Mouse (Mus musculus): Measurements from ENCODE around the gene Ggcx. TPM values are rescaled to one million over a fixed set of nuclear protein-coding genes. Genes with fewer than 3 reads are reported as not detected.

The Ggcx gene
- polyA plus RNA-seq, 1 experiment from 2014 or later: 15.7 TPM

DNA sequence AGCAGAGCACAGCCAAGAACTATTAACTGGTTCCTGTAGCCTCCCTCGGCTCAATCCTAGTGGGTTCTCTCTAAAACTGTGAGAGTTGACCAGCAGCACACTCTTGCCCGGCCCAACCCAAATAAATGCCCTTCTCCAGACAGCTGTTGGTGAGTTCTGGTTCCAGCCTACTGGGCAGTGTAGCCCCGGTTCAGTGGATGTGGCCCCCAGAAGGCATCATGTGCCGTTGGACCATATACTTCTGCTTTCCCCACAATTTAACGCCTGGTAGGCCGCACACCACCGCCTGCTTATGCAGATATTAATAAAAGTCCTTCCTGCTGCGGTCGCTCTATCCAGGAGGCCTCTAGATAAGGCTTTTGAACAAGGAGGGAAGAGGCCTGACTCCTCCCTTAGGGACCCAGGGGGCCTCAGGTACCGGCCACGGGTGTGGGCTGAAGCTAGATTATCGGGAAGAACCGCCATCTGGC, 24.6 kb upstream of the Ggcx start:
- H3K4me2 ChIP-seq (ENCODE audit: low read depth, low read length): peak overlapping the region; percentile 75
- ATAC-seq (replicated peaks; ENCODE audit: insufficient number of reproducible peaks, low FRiP score, low TSS enrichment, low read depth): no peak

DNA sequence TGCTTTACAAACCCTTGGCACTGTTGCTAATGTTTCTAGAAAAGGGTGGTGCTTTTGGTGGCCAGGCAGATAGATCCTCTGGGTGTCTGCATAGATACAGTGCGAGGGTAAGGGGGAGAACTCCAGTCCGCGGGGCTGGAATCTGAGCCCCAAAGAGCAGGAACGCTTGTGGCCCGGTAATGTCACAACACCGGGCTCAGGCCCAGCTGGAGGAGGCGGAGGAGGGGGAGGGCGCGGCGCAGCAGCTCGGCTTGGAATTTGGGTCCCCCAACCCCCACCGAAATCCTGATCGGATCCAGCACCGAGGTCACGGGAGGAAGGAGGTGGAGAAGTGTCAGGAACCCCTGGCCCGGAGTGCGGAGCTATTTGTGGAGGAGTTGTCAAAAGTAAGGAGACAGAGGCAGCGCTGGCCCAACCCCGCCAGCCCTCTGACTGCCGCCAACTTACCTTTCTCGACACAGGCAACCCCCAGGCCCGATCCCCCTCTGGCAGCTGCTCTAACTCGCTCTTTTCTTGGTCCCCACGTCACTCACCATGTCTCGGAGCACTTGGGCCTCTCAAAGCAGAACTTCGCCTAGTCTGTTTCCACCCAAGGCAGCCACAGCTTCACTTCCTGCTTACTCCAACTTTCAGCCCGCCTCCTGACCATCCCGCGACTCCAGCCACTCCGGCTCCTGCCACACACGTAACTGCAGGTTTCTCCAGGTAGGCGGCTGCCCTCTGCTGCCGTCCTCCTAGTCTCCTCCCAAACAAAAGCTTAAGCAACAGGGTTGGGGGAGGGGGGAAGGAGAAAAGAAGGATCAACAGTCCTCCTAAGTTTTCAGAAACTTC, 24.0 kb upstream of the Ggcx start, which contains the start of gene Vamp8:
Vamp8 (minus strand) TSS at position 763 of the 831 bp plus-strand sequence.
- H3K36me3 ChIP-seq (replicated peaks; ENCODE audit: control insufficient read depth, insufficient read depth, low read depth, low read length): no peaks in the 10 kb centered on the region
- no peaks in the 10 kb centered on the region for H3K9me3 ChIP-seq (replicated peaks; ENCODE audit: control insufficient read depth, low read length)
- H3K9ac ChIP-seq (replicated peaks; ENCODE audit: low read length): peak within 1 kb of the TSS; percentile 72
- H3K27ac ChIP-seq (replicated peaks; ENCODE audit: low read depth, low read length): peak within 1 kb of the TSS; percentile 66
- peak within 1 kb of the TSS; percentile 75 for H3K4me2 ChIP-seq (ENCODE audit: low read depth, low read length)
- H3K4me3 ChIP-seq (ENCODE audit: low read depth, low read length): peak within 1 kb of the TSS; percentile 51
- WGBS: 1% methylated on average over 33 of the region's 33 CpGs
- DNase-seq (ENCODE audit: low spot score) (peak; percentile 59), ATAC-seq (replicated peaks; ENCODE audit: insufficient number of reproducible peaks, low FRiP score, low TSS enrichment, low read depth) (peak; percentile 68)
- H3K27me3 ChIP-seq (ENCODE audit: control insufficient read depth, insufficient read depth, low read length): no peaks in the 10 kb centered on the region
- no peaks in the 10 kb centered on the region for H3K4me1 ChIP-seq (ENCODE audit: control insufficient read depth, insufficient read depth, low read length)

More for the DNA sequence above, 24.6 kb upstream of the Ggcx start:
- Histone ChIP-seq H3K9ac (replicated peaks; ENCODE audit: low read length) (peak overlapping the region; percentile 72), H3K4me1 (ENCODE audit: control insufficient read depth, insufficient read depth, low read length) (no peaks in the 10 kb centered on the region), H3K36me3 (replicated peaks; ENCODE audit: control insufficient read depth, insufficient read depth, low read depth, low read length) (no peaks in the 10 kb centered on the region), H3K9me3 (replicated peaks; ENCODE audit: control insufficient read depth, low read length) (no peaks in the 10 kb centered on the region), H3K4me3 (ENCODE audit: low read depth, low read length) (peak overlapping the region; percentile 51), H3K27ac (replicated peaks; ENCODE audit: low read depth, low read length) (peak overlapping the region; percentile 66; the same call in 1 of the 2 replicates), H3K27me3 (ENCODE audit: control insufficient read depth, insufficient read depth, low read length) (no peaks in the 10 kb centered on the region)
- DNase-seq (ENCODE audit: low spot score): no peak
- WGBS: 27% methylated on average over 13 of the region's 13 CpGs

DNA sequence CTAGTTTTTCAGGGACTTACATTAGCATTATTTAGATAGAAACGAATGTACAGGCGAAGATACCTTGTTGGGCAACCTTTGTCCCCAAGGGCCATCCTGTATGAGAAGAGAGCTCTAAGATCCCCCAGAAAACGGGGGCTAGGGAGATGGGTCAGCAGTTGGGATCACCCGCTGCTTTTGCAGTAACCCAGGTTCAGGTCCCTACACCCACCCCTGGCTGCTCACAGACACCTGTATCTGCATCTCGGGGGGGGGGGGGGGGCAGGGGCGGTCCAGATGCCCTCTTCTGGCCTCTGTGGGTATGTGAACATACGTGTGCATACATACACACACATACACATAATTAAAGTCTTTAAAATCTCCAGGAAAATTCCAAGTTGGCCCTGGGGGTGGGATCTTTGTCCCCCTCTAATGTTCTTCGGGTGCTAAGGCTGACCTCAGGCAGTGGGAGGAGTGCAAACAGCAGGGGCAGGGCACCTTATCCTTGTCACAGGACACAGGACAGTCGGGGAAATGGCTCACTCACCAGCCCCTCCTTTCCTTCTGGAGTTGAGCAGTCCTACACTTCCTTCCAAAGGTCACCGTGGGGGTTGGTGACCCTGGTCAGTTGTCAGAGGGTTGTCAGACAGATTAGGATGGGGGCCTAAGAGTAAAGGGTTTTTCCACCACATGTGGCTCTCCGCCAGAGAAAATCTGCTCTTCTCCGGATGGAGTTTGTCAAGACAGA, 23.1 kb upstream of the Ggcx start:
- peak overlapping the region; percentile 51; the same call in 1 of the 2 replicates for H3K4me3 ChIP-seq (ENCODE audit: low read depth, low read length)
- DNase-seq (ENCODE audit: low spot score) (peak; percentile 18), ATAC-seq (replicated peaks; ENCODE audit: insufficient number of reproducible peaks, low FRiP score, low TSS enrichment, low read depth) (peak; percentile 42; the same call in 1 of the 2 replicates)
- 15% methylated on average over 11 of the region's 12 CpGs for WGBS
- peak overlapping the region; percentile 72 for H3K9ac ChIP-seq (replicated peaks; ENCODE audit: low read length)
- H3K9me3 ChIP-seq (replicated peaks; ENCODE audit: control insufficient read depth, low read length): no peaks in the 10 kb centered on the region
- H3K27me3 ChIP-seq (ENCODE audit: control insufficient read depth, insufficient read depth, low read length): no peaks in the 10 kb centered on the region
- no peaks in the 10 kb centered on the region for H3K4me1 ChIP-seq (ENCODE audit: control insufficient read depth, insufficient read depth, low read length)
- H3K4me2 ChIP-seq (ENCODE audit: low read depth, low read length): peak overlapping the region; percentile 75; the same call in 1 of the 2 replicates
- H3K36me3 ChIP-seq (replicated peaks; ENCODE audit: control insufficient read depth, insufficient read depth, low read depth, low read length): no peaks in the 10 kb centered on the region
- no peak overlapping the region for H3K27ac ChIP-seq (replicated peaks; ENCODE audit: low read depth, low read length)

DNA sequence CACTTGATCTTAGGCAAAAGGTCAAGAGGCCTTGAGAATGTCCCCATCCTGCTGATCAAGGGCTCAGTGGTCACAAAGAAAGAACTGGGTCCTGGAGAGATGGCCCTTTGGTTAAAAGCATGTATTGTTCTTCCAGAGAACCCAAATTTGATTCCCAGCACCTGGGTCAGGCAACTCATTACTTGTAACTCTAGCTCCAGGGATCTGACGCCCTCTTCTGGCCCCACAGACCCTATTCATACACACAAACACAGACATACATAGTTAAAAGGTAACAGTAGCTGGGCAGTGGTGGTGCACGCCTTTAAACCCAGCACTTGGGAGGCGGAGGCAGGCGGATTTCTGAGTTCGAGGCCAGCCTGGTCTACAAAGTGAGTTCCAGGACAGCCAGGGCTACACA, 21.8 kb upstream of the Ggcx start:
- Histone ChIP-seq H3K9me3 (replicated peaks; ENCODE audit: control insufficient read depth, low read length) (no peaks in the 10 kb centered on the region), H3K4me1 (ENCODE audit: control insufficient read depth, insufficient read depth, low read length) (no peaks in the 10 kb centered on the region), H3K4me2 (ENCODE audit: low read depth, low read length) (no peak overlapping the region), H3K9ac (replicated peaks; ENCODE audit: low read length) (no peak overlapping the region), H3K36me3 (replicated peaks; ENCODE audit: control insufficient read depth, insufficient read depth, low read depth, low read length) (no peaks in the 10 kb centered on the region), H3K4me3 (ENCODE audit: low read depth, low read length) (no peak overlapping the region), H3K27me3 (ENCODE audit: control insufficient read depth, insufficient read depth, low read length) (no peaks in the 10 kb centered on the region), H3K27ac (replicated peaks; ENCODE audit: low read depth, low read length) (no peak overlapping the region)
- ATAC-seq (replicated peaks; ENCODE audit: insufficient number of reproducible peaks, low FRiP score, low TSS enrichment, low read depth) (no peak), DNase-seq (ENCODE audit: low spot score) (no peak)
- WGBS: 79% methylated on average over 5 of the region's 5 CpGs

GRCm38 (mm10) chr6:72396837-72397251, 17.3 kb upstream of the Ggcx start:
- Histone ChIP-seq H3K36me3 (replicated peaks; ENCODE audit: control insufficient read depth, insufficient read depth, low read depth, low read length) (no peaks in the 10 kb centered on the region), H3K4me3 (ENCODE audit: low read depth, low read length) (no peak overlapping the region), H3K4me2 (ENCODE audit: low read depth, low read length) (no peak overlapping the region), H3K9me3 (replicated peaks; ENCODE audit: control insufficient read depth, low read length) (no peaks in the 10 kb centered on the region), H3K9ac (replicated peaks; ENCODE audit: low read length) (no peak overlapping the region), H3K27ac (replicated peaks; ENCODE audit: low read depth, low read length) (no peak overlapping the region), H3K27me3 (ENCODE audit: control insufficient read depth, insufficient read depth, low read length) (no peaks in the 10 kb centered on the region), H3K4me1 (ENCODE audit: control insufficient read depth, insufficient read depth, low read length) (no peaks in the 10 kb centered on the region)
- no peak for ATAC-seq (replicated peaks; ENCODE audit: insufficient number of reproducible peaks, low FRiP score, low TSS enrichment, low read depth)
- DNase-seq (ENCODE audit: low spot score): no peak
- WGBS: 79% methylated on average over 10 of the region's 10 CpGs

GRCm38 (mm10) chr6:72399967-72400366, 14.1 kb upstream of the Ggcx start:
- Histone ChIP-seq H3K4me3 (ENCODE audit: low read depth, low read length) (no peak overlapping the region), H3K9ac (replicated peaks; ENCODE audit: low read length) (no peak overlapping the region), H3K9me3 (replicated peaks; ENCODE audit: control insufficient read depth, low read length) (no peaks in the 10 kb centered on the region), H3K27ac (replicated peaks; ENCODE audit: low read depth, low read length) (no peak overlapping the region), H3K4me2 (ENCODE audit: low read depth, low read length) (no peak overlapping the region), H3K27me3 (ENCODE audit: control insufficient read depth, insufficient read depth, low read length) (no peaks in the 10 kb centered on the region), H3K4me1 (ENCODE audit: control insufficient read depth, insufficient read depth, low read length) (no peaks in the 10 kb centered on the region), H3K36me3 (replicated peaks; ENCODE audit: control insufficient read depth, insufficient read depth, low read depth, low read length) (no peaks in the 10 kb centered on the region)
- DNase-seq (ENCODE audit: low spot score) (no peak), ATAC-seq (replicated peaks; ENCODE audit: insufficient number of reproducible peaks, low FRiP score, low TSS enrichment, low read depth) (no peak)
- WGBS: 40% methylated on average over 2 of the region's 2 CpGs

GRCm38 (mm10) chr6:72401875-72402274, 12.2 kb upstream of the Ggcx start:
- WGBS: 20% methylated on average over 7 of the region's 7 CpGs
- H3K9ac ChIP-seq (replicated peaks; ENCODE audit: low read length): no peak overlapping the region
- no peaks in the 10 kb centered on the region for H3K27me3 ChIP-seq (ENCODE audit: control insufficient read depth, insufficient read depth, low read length)
- DNase-seq (ENCODE audit: low spot score): peak; percentile 79
- H3K36me3 ChIP-seq (replicated peaks; ENCODE audit: control insufficient read depth, insufficient read depth, low read depth, low read length): no peaks in the 10 kb centered on the region
- ATAC-seq (replicated peaks; ENCODE audit: insufficient number of reproducible peaks, low FRiP score, low TSS enrichment, low read depth): no peak
- H3K4me1 ChIP-seq (ENCODE audit: control insufficient read depth, insufficient read depth, low read length): no peaks in the 10 kb centered on the region
- H3K9me3 ChIP-seq (replicated peaks; ENCODE audit: control insufficient read depth, low read length): no peaks in the 10 kb centered on the region
- no peak overlapping the region for H3K4me2 ChIP-seq (ENCODE audit: low read depth, low read length)
- H3K4me3 ChIP-seq (ENCODE audit: low read depth, low read length): no peak overlapping the region
- H3K27ac ChIP-seq (replicated peaks; ENCODE audit: low read depth, low read length): no peak overlapping the region

DNA sequence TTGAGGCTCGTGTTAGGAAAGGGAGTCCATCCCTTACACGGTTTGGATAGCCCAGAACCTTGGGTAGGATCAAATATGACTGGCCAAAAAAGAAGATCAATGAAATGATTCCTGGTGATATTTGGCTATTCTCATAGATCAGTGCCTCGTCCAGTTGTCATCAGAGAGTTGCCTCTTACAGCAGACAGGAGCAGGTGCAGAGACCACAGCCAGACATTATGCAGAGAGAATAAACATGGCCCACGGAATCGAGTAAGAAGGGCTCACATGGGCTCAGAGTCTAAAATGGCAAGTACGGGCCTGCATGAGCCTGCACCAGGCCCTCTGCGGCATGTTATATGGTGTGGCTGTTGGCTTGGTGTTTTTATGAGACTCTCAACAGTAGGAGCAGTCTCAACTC, 8.8 kb upstream of the Ggcx start:
- ATAC-seq (replicated peaks; ENCODE audit: insufficient number of reproducible peaks, low FRiP score, low TSS enrichment, low read depth): no peak
- Histone ChIP-seq H3K4me3 (ENCODE audit: low read depth, low read length) (no peak overlapping the region), H3K9ac (replicated peaks; ENCODE audit: low read length) (no peak overlapping the region), H3K4me1 (ENCODE audit: control insufficient read depth, insufficient read depth, low read length) (no peaks in the 10 kb centered on the region), H3K36me3 (replicated peaks; ENCODE audit: control insufficient read depth, insufficient read depth, low read depth, low read length) (no peaks in the 10 kb centered on the region), H3K4me2 (ENCODE audit: low read depth, low read length) (no peak overlapping the region), H3K9me3 (replicated peaks; ENCODE audit: control insufficient read depth, low read length) (no peaks in the 10 kb centered on the region), H3K27ac (replicated peaks; ENCODE audit: low read depth, low read length) (no peak overlapping the region), H3K27me3 (ENCODE audit: control insufficient read depth, insufficient read depth, low read length) (no peaks in the 10 kb centered on the region)
- WGBS: 75% methylated on average over 7 of the region's 7 CpGs
- no peak for DNase-seq (ENCODE audit: low spot score)
